Mouse (Mus musculus): ENCODE data around the gene Spns1.

GRCm38 (mm10) chr7:126356793-126357591 is 20.3 kb downstream of the Spns1 start:
- no peak for TF ChIP-seq GATA1 (IDR thresholded peaks at IDR 0.05; ENCODE audit: borderline replicate concordance, low read length)
- no peak for TF ChIP-seq FLI1 (IDR thresholded peaks at IDR 0.05; ENCODE audit: low read length)

All from megakaryocyte, embryonic 14.5 days (primary cell).